Mouse (Mus musculus): ENCODE results near the gene Ccdc172. TPM values are rescaled to one million over a fixed set of nuclear protein-coding genes. Genes with fewer than 3 reads are reported as not detected.

The Ccdc172 gene
- total RNA-seq, 2 experiments from 2014 or later, result not detected

DNA sequence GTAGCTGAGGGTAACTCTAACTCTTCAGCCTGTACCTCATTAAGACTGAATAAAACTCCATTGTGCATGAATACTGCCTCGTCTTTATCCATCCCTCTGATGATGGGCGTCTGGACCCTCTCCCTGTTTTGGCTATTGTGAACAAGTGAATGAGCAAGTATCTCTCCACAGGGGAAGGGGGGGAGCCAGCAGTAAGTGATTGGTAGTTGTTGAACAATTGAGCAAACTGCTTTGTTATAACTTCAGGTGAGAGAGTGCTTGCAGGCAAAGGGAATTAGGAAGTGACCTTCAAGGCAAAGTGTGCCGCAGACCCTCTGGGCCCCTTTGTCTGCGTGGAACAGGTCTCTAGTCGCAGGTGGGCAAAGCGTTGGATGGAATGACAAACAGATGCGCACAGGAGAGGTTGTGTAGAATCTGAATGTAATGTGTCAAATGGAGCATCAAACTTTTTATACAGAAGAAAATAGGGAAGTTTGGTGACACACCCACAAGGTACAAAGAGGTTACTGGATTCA lies 50.6 kb downstream of the Ccdc172 start:
- no peak for ATAC-seq (replicated peaks; ENCODE audit: low FRiP score, poor library complexity, severe bottlenecking)

DNA sequence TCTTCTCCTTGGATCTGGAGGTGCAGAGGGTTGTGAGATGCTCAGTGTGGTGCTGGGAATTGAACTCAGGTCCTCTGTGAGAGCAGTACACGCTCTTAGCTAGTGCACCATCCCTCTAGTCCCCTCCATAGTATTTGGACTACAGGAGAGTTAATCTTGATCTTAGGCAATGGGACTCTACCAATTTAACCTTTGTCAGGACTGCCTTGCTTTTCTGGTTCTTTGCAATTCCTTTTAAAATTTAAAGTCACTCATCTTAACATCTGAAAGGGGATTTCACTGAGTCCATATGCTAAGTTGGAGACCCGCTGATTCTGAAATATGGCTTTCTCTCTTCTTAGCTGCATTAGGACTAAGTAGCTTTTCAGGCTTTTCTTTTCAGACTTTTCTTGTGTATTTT lies 59.8 kb downstream of the Ccdc172 start:
- ATAC-seq (replicated peaks; ENCODE audit: low FRiP score, poor library complexity, severe bottlenecking), result no peak

DNA sequence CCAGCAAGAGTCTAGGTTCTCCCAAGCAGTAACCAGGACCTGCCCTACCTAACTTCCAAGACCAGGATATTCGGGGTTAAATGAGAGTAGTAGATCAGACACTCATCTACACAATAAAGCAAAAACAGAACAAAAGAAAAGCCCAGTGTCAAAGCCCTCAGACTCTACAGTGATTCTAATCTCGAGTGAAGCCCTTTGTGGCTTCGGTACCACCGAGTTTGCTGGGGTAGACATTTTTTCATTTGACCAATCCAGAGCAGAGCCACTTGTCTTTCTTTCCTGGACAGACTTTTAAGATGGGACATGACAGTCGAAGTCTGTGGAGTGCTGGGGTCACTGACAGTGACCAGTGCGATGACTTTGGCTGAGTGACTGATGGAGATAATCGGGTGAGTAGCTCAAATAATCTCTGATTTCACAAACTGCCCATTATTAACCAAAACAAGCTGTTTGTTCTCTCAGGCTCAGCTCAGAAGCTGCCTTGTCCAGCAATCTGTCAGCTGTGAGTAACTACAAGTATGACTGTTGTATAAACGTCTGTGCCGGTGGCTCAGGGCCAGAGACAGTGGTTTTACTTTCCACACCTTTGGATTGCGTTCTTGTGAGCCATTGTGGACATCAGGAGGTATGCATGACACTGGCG lies 60.8 kb downstream of the Ccdc172 start:
- no peak for ATAC-seq (replicated peaks; ENCODE audit: low FRiP score, poor library complexity, severe bottlenecking)

DNA sequence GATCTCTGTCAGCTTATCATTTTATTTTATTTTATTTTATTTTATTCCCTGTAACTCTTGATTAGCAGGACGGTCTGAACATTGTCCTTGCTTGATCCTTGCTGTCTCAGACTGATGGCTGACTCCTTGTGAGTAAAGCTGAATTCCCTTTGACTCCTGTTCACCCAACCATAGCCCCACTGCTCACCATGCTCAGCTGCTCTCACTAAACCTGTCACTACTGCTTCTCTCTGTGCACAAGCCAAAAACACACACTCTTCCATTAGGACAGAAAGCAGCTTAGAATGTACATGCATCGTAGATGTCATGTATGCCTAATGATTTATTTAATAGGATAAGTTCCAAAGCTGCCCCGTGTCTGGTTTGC lies 61.3 kb downstream of the Ccdc172 start:
- no peak for ATAC-seq (replicated peaks; ENCODE audit: low FRiP score, poor library complexity, severe bottlenecking)

DNA sequence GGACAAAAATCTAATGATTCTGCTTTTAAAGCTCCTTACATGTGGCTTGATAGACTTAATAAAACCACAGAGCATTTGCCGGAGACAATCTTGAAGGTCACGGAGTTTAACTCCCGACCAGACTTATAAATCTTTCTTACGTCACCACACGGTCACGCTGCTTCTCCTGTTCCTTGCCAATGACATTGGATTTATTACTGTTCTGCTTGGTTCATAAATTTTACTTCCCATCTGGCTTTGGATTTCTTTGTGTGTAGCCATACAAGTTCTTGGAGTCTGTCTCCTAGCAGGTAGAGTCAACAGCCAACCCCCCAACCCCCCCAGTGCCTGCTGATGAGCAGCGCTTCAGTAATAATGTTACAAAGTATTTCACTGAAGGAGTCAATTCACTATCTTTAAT lies 70.2 kb downstream of the Ccdc172 start:
- no peak for ATAC-seq (replicated peaks; ENCODE audit: low FRiP score, poor library complexity, severe bottlenecking)

DNA sequence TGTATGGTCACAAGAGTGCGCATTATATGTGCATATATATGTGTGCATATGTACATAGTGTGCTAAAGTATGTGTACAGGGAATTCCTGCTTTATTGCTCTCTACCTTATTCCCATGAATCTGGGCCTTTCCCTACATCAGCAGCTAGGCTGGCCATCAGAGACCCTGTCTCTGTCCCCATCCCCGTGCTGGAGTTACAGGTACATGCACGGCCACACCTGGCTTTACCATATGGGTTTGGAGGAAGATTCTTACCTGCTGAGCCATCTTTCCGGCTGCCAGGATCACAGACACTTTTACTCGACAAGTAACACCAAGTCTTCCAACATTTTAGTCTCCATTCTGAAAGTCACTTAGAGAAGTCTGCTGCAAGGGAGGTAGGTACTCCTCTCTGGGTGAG lies 71.2 kb downstream of the Ccdc172 start:
- no peak for ATAC-seq (replicated peaks; ENCODE audit: low FRiP score, poor library complexity, severe bottlenecking)

DNA sequence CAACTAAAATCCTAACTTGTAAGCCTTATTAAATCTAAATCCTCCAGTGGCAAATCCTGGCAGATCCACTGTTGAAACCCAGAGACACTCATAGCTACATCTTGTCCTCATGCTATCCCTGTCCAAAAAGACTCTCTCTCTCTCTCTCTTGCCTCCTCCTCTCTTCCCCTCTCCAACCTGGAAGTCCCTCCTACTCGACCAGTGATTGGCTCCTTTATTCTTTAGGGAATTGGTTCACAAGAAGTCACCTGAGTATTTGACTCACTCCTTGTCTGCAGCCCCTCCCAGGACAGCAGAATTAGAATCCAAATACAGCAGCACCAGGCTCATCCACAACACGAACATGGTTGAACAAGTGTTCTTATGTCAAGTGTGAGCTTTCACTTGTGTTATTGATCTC lies 74.3 kb downstream of the Ccdc172 start:
- ATAC-seq (replicated peaks; ENCODE audit: low FRiP score, poor library complexity, severe bottlenecking), result no peak

DNA sequence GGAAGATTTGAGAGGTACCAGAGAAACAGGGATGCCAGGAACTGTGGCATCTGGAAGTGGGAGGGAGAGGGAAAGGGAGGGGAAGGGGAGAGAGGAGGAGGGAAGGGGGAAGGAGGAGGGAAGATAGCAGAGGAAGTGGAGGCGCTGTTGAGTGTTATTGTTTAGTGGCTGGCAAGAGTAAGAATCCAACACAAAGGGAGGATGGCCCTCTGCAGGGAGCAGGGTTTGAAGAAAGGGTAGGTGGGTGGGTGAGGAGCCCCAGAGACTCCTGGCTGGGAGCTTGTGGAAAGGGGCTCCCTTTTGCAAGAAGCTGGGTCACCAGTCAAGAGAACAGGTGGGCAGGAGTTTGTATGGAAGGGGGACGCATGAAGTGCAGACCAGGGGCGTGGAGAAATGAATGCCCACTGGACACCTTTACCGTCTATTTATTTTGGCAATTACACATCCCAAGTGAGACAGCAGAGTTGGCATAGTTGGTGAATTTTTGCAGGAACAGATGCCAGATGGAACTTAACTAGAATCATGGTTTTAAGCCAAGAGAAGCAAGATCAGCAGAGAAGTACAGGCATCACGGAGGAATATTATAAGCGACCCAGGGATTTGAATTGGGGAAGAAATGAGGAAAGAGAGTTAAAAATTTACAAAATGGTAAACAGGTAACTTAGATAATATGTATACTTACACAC lies 78.6 kb downstream of the Ccdc172 start:
- ATAC-seq (replicated peaks; ENCODE audit: low FRiP score, poor library complexity, severe bottlenecking), result no peak

DNA sequence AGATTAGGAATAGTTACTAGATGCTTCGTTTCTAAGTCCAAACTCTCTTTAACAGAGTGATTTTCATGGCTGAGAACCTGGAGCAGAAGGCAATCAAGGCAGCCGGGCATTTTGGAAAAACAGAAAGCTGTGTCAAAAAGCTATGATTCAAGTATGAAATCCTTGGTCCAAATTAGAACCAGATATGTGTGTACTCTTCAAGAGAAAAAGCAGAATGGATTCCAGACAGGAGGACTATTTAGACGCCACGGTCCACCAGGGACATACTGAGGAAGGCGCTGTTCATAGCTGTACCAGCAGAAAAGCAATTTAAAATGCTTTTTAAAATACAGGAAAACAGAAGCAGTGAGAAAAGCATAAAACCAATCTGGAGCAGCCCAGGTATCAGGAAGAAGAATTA lies 88.6 kb downstream of the Ccdc172 start:
- no peak for ATAC-seq (replicated peaks; ENCODE audit: low FRiP score, poor library complexity, severe bottlenecking)

Other genes with a start within 250 kb of the Ccdc172 start
- gene Gfra1, start 56.1 kb upstream of the Ccdc172 start, total RNA-seq (2015; ENCODE audit: low replicate concordance), result 0.42 TPM in 1 of 2 replicates, not detected in the other
- 0.28 TPM in 1 of 2 replicates, not detected in the other for gene Gfra1, start 56.1 kb upstream of the Ccdc172 start, total RNA-seq (2017; ENCODE audit: low replicate concordance)
- not detected in 2 replicates for gene Pnlip, start 140.5 kb downstream of the Ccdc172 start, total RNA-seq (2015; ENCODE audit: low replicate concordance)
- not detected in 2 replicates for gene Pnlip, start 140.5 kb downstream of the Ccdc172 start, total RNA-seq (2017; ENCODE audit: low replicate concordance)
- gene Pnliprp1, start 216.9 kb downstream of the Ccdc172 start, total RNA-seq (2015; ENCODE audit: low replicate concordance), result not detected in 2 replicates
- not detected in 2 replicates for gene Pnliprp1, start 216.9 kb downstream of the Ccdc172 start, total RNA-seq (2017; ENCODE audit: low replicate concordance)
- gene Pnliprp2, start 247.7 kb downstream of the Ccdc172 start, total RNA-seq (2015; ENCODE audit: low replicate concordance), result not detected in 2 replicates
- gene Pnliprp2, start 247.7 kb downstream of the Ccdc172 start, total RNA-seq (2017; ENCODE audit: low replicate concordance), result not detected in 2 replicates

All from erythroblast, adult 5-6 weeks (primary cell).